Mouse (Mus musculus) thymus, adult 2 months (tissue): Measurements from ENCODE around the gene Man2b2. TPM values are rescaled to one million over a fixed set of nuclear protein-coding genes. Genes with fewer than 3 reads are reported as not detected.

Experiments used
- DNase-seq: peaks from one replicate; pipeline ENCODE4 v3.0.0; 2021
- H3K27ac ChIP-seq: fragments of 200-500 bp; 2 replicates; pipeline ENCODE4 v1.5.1; 2012; ENCODE audit warnings: low read length, control low read depth; ENCODE audit not compliant: control insufficient read depth, insufficient read depth
- H3K27me3 ChIP-seq: fragments of 200-500 bp; 2 replicates; pipeline ENCODE4 v1.6.1; 2012; ENCODE audit warnings: mild to moderate bottlenecking, low read length, moderate library complexity, mixed read lengths; ENCODE audit not compliant: control insufficient read depth, insufficient read depth
- H3K36me3 ChIP-seq: fragments of 200-500 bp; 2 replicates; pipeline ENCODE4 v1.6.1; 2012; ENCODE audit warnings: mild to moderate bottlenecking, low read length, moderate library complexity; ENCODE audit not compliant: control insufficient read depth, insufficient read depth
- H3K4me1 ChIP-seq: fragments of 200-500 bp; replicated peaks from 2 replicates; pipeline ENCODE4 v1.6.1; 2012; ENCODE audit warnings: low read length; ENCODE audit not compliant: control insufficient read depth, insufficient read depth
- H3K4me3 ChIP-seq: fragments of 200-500 bp; 2 replicates; pipeline ENCODE4 v1.5.1; 2012; ENCODE audit warnings: mild to moderate bottlenecking, low read length, control low read depth, moderate library complexity; ENCODE audit not compliant: control insufficient read depth, insufficient read depth
- CTCF ChIP-seq: fragments of 200-500 bp; IDR thresholded peaks from 2 replicates; pipeline ENCODE4 v1.5.1; 2012; ENCODE audit warnings: mild to moderate bottlenecking, control low read depth, low read length, moderate library complexity, borderline replicate concordance; ENCODE audit not compliant: control insufficient read depth, poor library complexity, insufficient read depth; ENCODE audit errors: extremely low read depth
- POLR2A ChIP-seq: fragments of 200-500 bp; IDR thresholded peaks from 2 replicates; pipeline ENCODE4 v1.6.1; 2012; ENCODE audit warnings: mild to moderate bottlenecking, low read length, control low read depth, moderate library complexity; ENCODE audit not compliant: control insufficient read depth, poor library complexity, insufficient read depth; ENCODE audit errors: extremely low read depth
- WGBS: fragments of 180-500 bp; shearing (Covaris S2); methylation state at CpG from one replicate; pipeline ENCODE4 v1.1.7; 2018; 5-methylcytosine and 5-hydroxymethylcytosine counted together
- polyA plus RNA-seq: library from polyadenylated mRNA; depleted of rRNA; stranded (reverse); fragments of >200 nt; gene quantifications from 2 replicates; pipeline ENCODE4 v1.2.3, GENCODE M21; 2012

Gene Man2b2
- polyA plus RNA-seq, 1 experiment: 76.3 TPM

- H3K27me3 ChIP-seq: no peaks in the 10 kb centered on the region
- H3K27ac ChIP-seq: no peak overlapping the region
- no peak overlapping the region for H3K4me3 ChIP-seq
- no peaks in the 10 kb centered on the region for H3K4me1 ChIP-seq
- H3K36me3 ChIP-seq: no peaks in the 10 kb centered on the region; the same call in 1 of the 2 replicates
- DNase-seq: no peak
- WGBS: 97% methylated on average over 5 of the region's 5 CpGs
- TF ChIP-seq POLR2A: no peak
- no peak for TF ChIP-seq CTCF
These were observed 10.7 kb downstream of the Man2b2 start for GRCm38 (mm10) chr5:36819742-36820141.

DNA sequence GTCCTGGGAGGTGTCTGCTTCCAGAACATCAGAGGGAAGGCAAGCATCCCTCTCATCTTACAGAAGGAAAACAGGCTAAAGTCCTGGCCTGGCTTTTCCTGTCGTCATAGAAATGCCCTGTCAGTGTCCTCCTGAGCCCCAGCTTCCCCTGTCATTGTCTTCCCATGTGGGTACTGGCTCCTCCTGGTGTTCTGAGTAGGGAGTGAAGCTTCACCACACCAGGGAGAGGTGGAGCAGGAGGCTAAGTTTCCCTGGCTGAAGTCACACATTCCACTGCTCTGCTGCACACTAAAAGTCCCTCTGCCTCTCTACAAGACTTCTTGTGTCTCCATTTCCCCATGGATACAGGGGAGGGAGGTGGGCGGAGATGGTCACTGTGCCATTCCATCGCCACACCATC is 12.7 kb downstream of the Man2b2 start:
- no peak overlapping the region for H3K27ac ChIP-seq
- H3K4me3 ChIP-seq: no peak overlapping the region
- 90% methylated on average over 3 of the region's 3 CpGs for WGBS
- no peak for TF ChIP-seq CTCF
- TF ChIP-seq POLR2A: no peak
- no peak for DNase-seq
- H3K36me3 ChIP-seq: no peaks in the 10 kb centered on the region
- H3K27me3 ChIP-seq: no peaks in the 10 kb centered on the region
- no peaks in the 10 kb centered on the region for H3K4me1 ChIP-seq

- no peaks in the 10 kb centered on the region for H3K4me1 ChIP-seq
- DNase-seq: no peak
- TF ChIP-seq POLR2A (no peak), CTCF (no peak)
- H3K4me3 ChIP-seq: no peak overlapping the region
- H3K27me3 ChIP-seq: no peaks in the 10 kb centered on the region
- no peak overlapping the region for H3K27ac ChIP-seq
- WGBS: 76% methylated on average over 6 of the region's 6 CpGs
- H3K36me3 ChIP-seq: no peaks in the 10 kb centered on the region
These were observed 15.9 kb downstream of the Man2b2 start for GRCm38 (mm10) chr5:36814554-36814953.

- Histone ChIP-seq H3K27me3 (no peaks in the 10 kb centered on the region), H3K4me3 (no peak overlapping the region), H3K4me1 (no peaks in the 10 kb centered on the region), H3K36me3 (no peaks in the 10 kb centered on the region), H3K27ac (no peak overlapping the region)
- 27% methylated on average over 3 of the region's 3 CpGs for WGBS
- no peak for TF ChIP-seq POLR2A
- TF ChIP-seq CTCF: peak; percentile 66; the same call in 1 of the 2 replicates
- DNase-seq: peak; percentile 65
These were observed 19.0 kb downstream of the Man2b2 start for GRCm38 (mm10) chr5:36811413-36811812.

DNA sequence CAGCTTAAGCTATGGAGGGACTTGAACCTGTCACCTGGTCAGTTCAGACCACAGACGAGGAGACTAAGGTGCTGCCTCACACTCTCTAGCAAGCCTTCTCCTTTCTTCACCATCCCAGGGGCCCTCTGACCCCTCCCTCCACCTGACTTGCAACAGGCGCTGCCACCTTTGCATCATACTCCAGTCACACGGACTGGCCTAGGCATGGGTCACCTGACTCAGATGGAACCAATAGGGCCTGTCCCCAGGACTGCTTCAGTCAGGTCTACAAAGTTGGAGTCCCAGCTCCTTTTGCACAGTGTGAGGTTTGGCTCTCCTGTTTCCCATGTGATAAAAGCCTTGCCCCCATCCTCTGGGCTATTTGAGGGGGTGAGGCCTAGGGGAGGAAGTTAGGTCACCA is 19.8 kb downstream of the Man2b2 start:
- H3K4me3 ChIP-seq: no peak overlapping the region
- H3K36me3 ChIP-seq: no peaks in the 10 kb centered on the region
- no peaks in the 10 kb centered on the region for H3K27me3 ChIP-seq
- DNase-seq: no peak
- H3K4me1 ChIP-seq: no peaks in the 10 kb centered on the region
- H3K27ac ChIP-seq: no peak overlapping the region
- 95% methylated on average over 3 of the region's 3 CpGs for WGBS
- TF ChIP-seq POLR2A (no peak), CTCF (no peak)

DNA sequence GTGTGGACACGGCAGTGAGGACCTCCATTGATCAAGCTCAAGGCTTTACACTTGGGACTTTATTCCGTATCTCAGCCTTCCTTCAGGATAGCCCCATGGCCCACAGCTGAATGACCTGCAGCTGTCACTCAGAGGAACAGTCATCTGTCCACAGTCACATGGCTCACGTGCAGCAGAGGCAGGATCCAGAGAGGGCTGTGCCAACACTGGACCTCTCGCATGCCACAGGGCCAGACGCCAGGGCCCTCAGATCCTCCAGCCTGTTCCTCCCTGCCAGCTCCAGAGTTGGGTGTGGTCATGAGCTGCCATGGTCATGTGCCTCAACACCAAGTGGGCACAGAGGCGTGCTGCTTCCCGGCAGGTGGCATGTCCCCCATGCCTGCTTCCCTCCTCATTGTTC is 21.3 kb downstream of the Man2b2 start:
- 96% methylated on average over 7 of the region's 7 CpGs for WGBS
- Histone ChIP-seq H3K4me1 (no peaks in the 10 kb centered on the region), H3K36me3 (no peaks in the 10 kb centered on the region), H3K27ac (no peak overlapping the region), H3K4me3 (no peak overlapping the region), H3K27me3 (no peaks in the 10 kb centered on the region)
- DNase-seq: no peak
- TF ChIP-seq CTCF: no peak
- TF ChIP-seq POLR2A: no peak

- Histone ChIP-seq H3K36me3 (no peaks in the 10 kb centered on the region), H3K4me3 (no peak overlapping the region), H3K4me1 (no peaks in the 10 kb centered on the region), H3K27me3 (no peaks in the 10 kb centered on the region), H3K27ac (no peak overlapping the region)
- no peak for DNase-seq
- TF ChIP-seq CTCF (no peak), POLR2A (no peak)
- 78% methylated on average over 5 of the region's 5 CpGs for WGBS
These were observed 23.3 kb downstream of the Man2b2 start for GRCm38 (mm10) chr5:36807106-36807505.
